In the genomic region with DNA sequence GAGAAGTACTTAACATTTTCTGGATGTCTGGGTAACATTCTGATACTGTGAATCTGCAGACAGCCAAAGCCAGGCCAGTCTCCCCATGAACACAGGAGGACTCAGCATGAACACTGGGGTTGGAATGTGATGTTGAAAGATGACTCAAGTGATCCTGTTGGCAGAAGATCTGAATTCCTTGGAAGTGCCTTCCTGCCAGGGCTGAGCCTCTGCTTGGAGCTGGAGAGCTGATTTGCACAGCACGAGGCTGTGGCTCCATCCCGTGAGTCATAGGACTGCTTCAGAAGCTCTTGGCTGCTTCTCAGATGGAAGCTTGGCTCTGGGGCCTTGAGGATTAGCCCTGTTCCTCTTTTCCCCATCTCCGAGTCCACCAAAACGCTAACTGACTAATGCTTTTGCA, we compare ENCODE assay signal across 9 mouse cellular contexts.
DNase-seq lines count a peak whose midpoint lies in the region; ATAC-seq and TF ChIP-seq lines count a peak whose summit lies in the region.
"Had no signal": no experiment of that assay in that cellular context is flagged by ENCODE, and none has a peak within 500 bp of the region (broad histone marks: within the 10 kb centered on the region; RNA-seq: fewer than 3 reads in every experiment).

No protein-coding gene starts in this region.

- H3K27me3 ChIP-seq in heart, embryonic 10.5 days (ENCODE audit: insufficient read depth, poor library complexity, severe bottlenecking), result no peaks in the 10 kb centered on the region
- H3K27me3 ChIP-seq in midbrain, embryonic 15.5 days (replicated peaks), result no peaks in the 10 kb centered on the region
- H3K27me3 ChIP-seq: embryonic facial prominence, embryonic 15.5 days had no signal

- H3K4me1 ChIP-seq in lung, adult 2 months (ENCODE audit: control insufficient read depth, insufficient read depth, low read length), result no peaks in the 10 kb centered on the region
- no peaks in the 10 kb centered on the region; the same call in 1 of the 2 replicates for H3K4me1 ChIP-seq in heart, embryonic 10.5 days
- H3K4me1 ChIP-seq in midbrain, embryonic 15.5 days, result no peaks in the 10 kb centered on the region
- H3K4me1 ChIP-seq: embryonic facial prominence, embryonic 15.5 days had no signal

- H3K27ac ChIP-seq in heart, embryonic 10.5 days, result no peak overlapping the region
- H3K27ac ChIP-seq in midbrain, embryonic 15.5 days, result no peak overlapping the region
- H3K27ac ChIP-seq: embryonic facial prominence, embryonic 15.5 days had no signal

- 45% methylated on average over 4 of the region's 4 CpGs for WGBS in lung, adult 2 months
- 35% methylated on average over 4 of the region's 4 CpGs for WGBS in heart, embryonic 10.5 days
- 60% methylated on average over 4 of the region's 4 CpGs for WGBS in midbrain, embryonic 15.5 days

- no peak for TF ChIP-seq POLR2A in lung, adult 2 months (IDR thresholded peaks at IDR 0.05; ENCODE audit: borderline replicate concordance, extremely low read depth, low read depth, low read length)

- H3K4me2 ChIP-seq in midbrain, embryonic 15.5 days, result no peak overlapping the region
- H3K4me2 ChIP-seq: embryonic facial prominence, embryonic 15.5 days had no signal

- H3K9ac ChIP-seq in midbrain, embryonic 15.5 days, result no peak overlapping the region
- H3K9ac ChIP-seq: embryonic facial prominence, embryonic 15.5 days had no signal

- no peaks in the 10 kb centered on the region for H3K36me3 ChIP-seq in heart, embryonic 10.5 days
- no peaks in the 10 kb centered on the region for H3K36me3 ChIP-seq in midbrain, embryonic 15.5 days (replicated peaks)
- H3K36me3 ChIP-seq: embryonic facial prominence, embryonic 15.5 days had no signal

- no peak overlapping the region for H3K4me3 ChIP-seq in lung, adult 2 months (replicated peaks; ENCODE audit: extremely low read depth, low read depth, low read length)
- H3K4me3 ChIP-seq in heart, embryonic 10.5 days, result no peak overlapping the region
- no peak overlapping the region for H3K4me3 ChIP-seq in midbrain, embryonic 15.5 days
- H3K4me3 ChIP-seq: embryonic facial prominence, embryonic 15.5 days had no signal

- ATAC-seq in midbrain, embryonic 15.5 days (replicated peaks), result no peak

- peak; percentile 65 to 69 for DNase-seq in lung, adult 18-20 months
- no peak for DNase-seq in lung, adult 2 months
- peak; percentile 60 for DNase-seq in adrenal gland, postnatal 25 days
- DNase-seq in heart, embryonic 10.5 days (ENCODE audit: low spot score), result peak; percentile 80
- peak; percentile 87 for DNase-seq in skeletal muscle tissue, adult 2 months (ENCODE audit: low read depth, low spot score)
- DNase-seq in layer of hippocampus, adult 9-10 months (ENCODE audit: low spot score), result no peak
- no peak for DNase-seq in cerebellum, postnatal 4 days (ENCODE audit: low spot score in 2 of 2)

- no peak for TF ChIP-seq CTCF in lung, adult 2 months (IDR thresholded peaks at IDR 0.05; ENCODE audit: insufficient read depth, low read length)

- no peaks in the 10 kb centered on the region for H3K9me3 ChIP-seq in heart, embryonic 10.5 days
- H3K9me3 ChIP-seq in midbrain, embryonic 15.5 days, result no peaks in the 10 kb centered on the region
- H3K9me3 ChIP-seq: embryonic facial prominence, embryonic 15.5 days had no signal

Comparison
In these comparisons a context has a peak if more than half of its experiments do, and no peak if none do; other contexts are left out.
1. DNase-seq: peak in lung, adult 18-20 months (2 of 2), adrenal gland, postnatal 25 days (single experiment), heart, embryonic 10.5 days (single experiment) and skeletal muscle tissue, adult 2 months (single experiment); none in lung, adult 2 months (single experiment), layer of hippocampus, adult 9-10 months (single experiment) and cerebellum, postnatal 4 days (0 of 2).